Mouse (Mus musculus) adipocyte (in vitro differentiated cells): ENCODE measurements around the gene Wdr63.
A peak's percentile ranks its signal among the peaks of the same experiment; 100 is the strongest.

ENCODE experiments used
- DNase-seq: peaks from one replicate; pipeline ENCODE4 v3.0.0-alpha.2; 2016; ENCODE audit warnings: low spot score

Wdr63 gene

DNA sequence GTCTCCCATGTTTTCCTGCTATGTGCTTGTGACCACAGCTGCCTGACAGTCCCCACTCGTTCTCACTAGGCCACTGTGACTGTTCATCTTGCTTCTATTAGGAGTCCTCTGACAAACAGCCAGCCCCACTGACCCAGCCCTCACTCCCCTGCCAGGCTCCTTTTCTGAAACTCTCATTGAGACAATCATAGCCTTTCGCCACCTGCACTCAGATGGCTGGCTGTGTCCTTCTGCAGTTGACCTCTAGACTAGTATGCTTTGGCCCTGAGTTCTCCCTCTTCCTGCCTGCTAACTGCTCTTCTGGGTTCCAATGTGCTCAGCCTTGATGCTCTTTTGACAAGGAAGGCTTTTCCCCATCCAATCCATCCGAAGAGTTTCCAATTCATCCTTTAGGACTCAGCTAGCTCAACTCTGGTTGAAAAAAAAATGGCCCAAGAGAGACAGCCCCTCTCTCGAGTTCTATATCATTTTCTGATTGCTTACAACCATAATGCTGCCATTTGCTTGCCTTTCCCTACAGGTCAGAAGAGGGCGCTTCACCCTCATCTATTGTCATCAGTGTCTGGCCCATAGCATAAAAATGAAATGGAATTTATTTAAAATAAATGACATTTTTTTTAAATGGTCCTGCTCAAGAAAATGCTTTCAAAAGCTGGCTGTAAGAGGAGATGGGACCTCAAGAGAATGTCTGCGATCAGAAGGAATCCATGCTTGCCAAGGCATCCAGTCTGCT is 54.7 kb downstream of the Wdr63 start:
- no peak for DNase-seq

DNA sequence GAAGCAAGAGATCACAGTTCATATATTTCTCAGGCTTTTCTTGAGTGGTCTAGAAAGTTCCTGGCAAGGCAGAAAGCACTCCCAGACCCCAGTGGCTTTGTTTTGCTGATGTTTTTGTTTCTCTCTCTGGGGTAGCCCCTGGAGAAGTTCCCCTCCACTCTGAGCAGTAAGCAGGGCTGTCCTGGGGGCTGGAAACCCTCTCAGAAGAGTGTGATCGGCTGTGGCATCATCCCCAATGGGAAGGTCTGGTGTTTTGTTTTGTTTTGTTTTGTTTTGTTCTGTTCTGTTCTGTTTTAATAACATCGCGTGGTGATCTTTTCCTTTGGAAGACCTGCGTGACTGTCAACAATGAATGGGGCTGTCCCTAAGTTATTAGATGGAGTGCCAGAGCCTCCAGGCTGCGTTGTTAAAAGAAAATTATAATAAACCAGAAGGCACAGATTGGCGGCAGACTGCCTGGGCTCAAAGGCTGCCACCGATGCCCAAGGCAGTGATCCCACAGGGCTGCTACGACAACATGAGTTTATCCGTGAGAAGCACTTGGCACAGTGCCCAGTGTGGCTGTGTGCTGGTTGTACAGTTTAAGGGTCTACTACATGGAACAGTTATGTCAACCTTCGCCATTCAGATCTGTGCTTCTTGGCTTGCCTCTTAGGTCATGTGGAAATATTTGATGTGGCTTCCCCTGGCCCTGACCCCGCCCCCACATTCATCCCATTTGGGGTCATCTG is 56.5 kb downstream of the Wdr63 start:
- DNase-seq, result peak; percentile 24

DNA sequence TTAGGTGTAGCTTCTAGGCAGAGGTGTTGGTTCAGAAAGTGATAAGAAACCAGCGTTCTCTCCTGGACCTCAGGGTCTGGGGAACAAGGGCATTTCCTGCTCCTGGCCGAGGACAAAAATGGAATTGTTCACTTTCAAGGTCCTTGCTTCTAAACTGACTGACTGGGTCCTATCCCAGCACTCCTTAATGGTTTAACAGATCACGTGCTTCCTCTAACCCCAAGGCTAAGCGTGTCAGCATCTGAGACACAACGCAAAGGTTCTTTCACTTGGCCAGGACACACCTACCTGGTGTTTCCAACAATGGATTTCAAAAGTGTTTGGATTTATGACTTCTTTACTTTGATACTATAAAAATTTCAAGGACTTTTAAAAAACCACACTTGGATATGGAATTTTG is 58.0 kb downstream of the Wdr63 start:
- no peak for DNase-seq

DNA sequence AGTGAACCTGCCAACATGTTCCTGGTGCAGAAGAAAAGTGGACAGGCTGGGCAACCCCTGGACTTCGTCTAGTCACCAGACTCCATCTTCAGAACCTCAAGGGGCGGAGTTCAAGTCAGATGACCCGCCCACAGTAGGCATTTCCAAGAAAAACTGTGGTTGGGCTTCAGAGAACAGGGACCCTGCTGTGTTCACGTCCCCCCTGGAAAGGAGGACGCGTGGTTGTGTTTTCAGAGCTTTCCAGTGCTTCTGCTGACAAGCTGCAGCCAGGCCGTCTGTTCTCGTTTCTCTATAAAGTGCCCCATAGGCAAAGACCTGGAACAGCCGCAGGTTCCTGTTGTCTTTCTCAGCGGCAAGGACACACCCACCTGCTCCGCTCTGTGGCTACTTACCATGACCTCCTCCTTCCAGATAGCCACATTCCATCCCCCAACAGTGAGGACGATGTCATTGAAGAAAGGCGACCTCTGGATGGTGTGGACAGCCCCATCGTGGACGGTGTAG is 60.2 kb downstream of the Wdr63 start:
- no peak for DNase-seq

DNA sequence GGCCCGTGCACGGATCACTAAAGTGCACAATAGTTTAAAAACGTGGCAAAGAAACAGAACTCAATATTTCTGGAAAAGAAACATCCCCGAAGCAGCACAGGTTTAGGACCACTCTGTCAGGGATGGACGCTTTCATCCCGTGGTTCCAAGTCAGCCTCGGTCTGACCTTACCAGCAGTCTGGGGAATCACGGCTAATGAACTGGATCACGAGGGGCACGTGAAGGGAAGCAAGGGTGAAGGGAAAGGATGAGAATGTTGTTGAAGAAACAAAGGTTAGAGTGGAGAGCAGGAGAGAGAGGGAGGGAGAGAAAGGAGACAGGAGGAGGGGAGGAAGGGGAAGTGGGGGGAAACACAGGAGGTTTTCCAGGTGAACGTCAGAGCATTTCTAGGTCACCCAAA is 61.9 kb downstream of the Wdr63 start:
- DNase-seq, result no peak

DNA sequence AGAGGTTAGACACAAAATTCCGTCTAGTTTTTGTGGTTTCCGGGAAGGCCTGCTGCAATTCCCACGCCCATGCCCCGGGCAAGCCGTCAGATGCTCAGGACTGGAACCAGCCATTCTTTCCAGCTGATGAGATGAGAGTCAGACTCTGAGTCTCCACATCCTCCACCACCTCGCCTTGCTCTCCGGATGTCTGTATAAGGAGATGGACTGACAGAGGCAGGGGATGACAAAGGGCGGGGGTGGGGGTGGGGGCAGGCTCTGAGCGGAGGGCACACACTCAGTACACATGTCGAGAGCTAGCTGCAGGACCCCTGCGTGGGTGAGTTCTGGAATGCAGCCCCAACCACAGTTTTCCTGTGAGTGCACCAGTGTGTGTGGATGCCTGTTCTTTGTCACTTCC is 63.0 kb downstream of the Wdr63 start:
- peak; percentile 12 for DNase-seq

DNA sequence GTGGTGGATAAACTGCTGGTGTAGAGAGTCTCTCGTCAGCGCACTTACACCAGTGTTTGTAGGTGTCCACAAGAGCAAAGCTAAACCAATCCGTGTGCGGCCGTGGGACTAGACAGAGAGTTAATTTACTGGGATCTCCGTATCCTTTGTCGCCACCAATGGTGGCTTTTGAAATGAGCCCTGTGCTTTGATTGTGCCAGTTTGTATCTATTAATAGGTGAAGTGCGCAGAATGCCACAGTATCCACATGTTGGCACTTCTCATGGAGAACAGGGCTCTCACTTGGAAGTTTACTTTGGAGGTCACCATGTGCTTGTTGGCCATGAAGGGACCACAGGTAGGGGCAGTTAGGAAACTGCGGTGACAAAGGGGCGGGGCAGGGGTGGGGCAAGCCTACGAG is 66.5 kb downstream of the Wdr63 start:
- no peak for DNase-seq

DNA sequence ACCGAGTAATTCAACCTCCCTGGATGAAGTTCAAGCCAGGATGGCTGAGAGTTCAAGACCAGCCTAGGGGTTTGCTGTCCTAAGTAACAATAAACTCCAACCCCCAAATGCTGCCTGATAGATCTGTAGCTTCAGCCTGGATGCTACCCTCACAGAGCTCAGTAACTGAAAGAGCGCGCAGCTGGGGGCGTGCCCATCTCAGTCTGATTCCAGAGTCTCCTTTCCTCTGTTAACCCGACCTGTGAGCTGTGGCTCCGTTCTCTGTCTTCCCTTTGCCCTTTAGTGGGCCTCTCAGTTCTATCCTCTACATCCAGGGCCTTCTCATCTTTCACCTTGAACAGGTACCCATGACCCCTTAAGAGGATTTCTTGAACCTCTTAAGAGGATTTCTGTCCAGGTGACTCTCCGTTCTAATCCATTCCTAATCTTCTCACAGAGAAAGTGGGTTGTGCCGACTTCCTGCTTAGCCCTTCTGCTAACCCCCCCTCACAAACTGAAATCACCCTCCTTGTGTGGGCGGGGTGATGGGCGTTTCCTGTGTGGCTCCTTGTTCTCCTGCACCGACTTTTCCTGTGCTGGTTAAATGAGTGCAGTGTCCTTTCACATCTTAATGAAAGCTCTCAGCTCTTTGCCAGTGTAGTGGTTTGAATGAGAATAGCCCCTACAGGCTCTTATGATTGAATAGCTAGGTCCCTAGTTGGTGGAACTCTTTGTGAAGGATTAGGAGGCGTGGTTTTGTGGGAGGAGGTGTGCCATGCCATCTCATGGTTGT is 68.6 kb downstream of the Wdr63 start:
- DNase-seq, result no peak

DNA sequence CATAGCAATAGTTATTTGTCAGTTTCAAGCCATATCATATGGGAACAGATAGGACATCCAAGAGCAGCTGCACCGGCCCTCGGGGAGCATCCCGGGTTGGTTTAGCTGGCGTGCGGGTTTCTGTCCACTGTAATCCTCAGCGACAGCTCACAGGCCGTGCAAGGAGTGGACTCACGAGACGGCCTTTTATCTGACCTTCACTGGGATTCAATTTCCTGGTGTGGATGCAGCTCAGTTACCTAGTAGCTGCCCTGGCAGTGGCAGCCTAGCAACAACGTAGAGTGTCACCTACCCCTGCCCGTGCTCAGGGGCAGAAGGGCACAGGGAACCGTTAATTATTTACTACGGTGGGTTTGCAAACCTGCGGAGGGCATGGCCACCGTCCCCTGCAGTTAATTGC is 70.0 kb downstream of the Wdr63 start:
- DNase-seq, result no peak

DNA sequence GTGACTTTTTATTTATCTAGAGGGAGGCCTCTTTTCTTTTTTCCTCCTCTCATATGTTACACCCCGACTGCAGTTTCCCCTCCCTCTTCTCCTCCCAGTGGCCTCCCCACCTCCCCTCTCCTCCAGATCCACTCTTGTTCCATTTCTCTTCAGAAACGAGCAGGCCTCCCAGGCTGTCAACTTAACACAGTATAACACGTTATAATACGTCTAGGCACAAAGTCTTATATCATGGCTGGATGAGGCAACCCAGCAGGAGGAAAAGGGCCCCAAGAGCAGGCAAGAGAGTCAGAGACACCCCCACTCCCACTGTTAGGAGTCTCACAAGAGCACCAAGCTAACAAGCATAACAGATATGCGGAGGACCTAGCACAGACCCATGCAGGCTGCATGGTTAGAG is 75.0 kb downstream of the Wdr63 start:
- DNase-seq, result no peak

DNA sequence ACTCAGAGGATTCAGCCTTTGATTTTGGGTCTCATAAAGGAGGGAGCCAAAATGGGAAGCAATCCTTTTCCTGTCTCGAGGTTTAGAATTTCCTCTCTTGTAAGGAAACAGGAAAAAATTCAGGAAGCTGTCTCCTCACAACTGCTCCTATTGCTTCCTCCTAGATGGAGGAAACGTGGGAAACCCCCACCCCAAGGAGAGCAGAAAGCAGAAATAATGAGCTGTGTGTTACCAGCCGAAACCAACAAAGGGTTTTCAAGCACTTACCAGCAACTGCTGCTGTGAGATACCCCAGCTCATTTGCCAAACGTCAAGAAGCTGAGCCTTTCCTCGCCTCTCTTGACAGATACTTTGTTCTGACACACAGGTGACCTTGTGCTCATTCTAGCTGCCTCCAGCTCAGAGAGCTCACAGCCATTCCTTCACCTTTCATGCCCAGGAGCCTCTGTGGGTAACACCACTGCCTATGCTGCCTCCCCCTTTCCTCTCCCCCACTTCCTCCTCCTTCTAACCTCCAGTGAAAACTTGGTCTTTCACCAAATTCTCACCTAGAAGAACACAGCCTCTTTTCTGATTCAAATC is 77.6 kb downstream of the Wdr63 start:
- no peak for DNase-seq

DNA sequence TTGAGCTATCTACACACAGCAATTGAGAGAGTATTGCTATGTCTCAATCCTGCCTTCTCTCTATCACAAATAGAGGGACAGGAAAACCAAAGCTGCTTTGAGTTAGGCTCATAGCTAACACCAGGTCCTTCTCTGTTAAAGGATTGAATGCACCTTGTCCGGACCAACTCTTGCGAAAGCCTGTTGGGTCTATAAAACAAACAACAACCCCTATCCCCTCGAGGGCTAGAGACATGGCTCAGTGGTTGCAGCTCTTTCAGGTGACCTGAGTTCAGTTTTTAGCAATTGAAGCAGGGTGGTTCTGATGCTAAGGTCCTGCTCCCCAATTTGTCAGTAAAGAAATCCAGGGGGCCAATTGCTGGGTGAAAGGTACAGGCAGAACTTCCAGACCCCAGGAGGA is 78.7 kb downstream of the Wdr63 start:
- no peak for DNase-seq

DNA sequence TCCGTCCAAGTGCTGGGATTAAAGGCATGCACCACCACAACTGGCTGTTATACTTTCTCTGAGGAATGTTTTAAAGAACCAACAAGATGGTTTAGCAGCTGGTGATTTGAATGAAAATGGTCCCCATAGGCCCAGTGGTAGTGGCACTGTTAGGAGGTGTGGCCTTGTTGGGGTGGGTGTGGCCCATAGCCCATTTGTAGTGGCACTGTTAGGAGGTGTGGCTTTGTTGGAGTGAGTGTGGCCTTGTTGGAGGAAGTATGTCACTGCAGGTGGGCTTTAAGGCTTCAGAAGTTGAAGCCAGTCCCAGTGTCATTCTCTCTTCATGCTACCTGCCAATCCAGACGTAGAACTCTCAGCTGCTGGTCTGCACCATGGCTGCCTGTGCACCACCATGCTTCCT is 79.5 kb downstream of the Wdr63 start:
- no peak for DNase-seq

DNA sequence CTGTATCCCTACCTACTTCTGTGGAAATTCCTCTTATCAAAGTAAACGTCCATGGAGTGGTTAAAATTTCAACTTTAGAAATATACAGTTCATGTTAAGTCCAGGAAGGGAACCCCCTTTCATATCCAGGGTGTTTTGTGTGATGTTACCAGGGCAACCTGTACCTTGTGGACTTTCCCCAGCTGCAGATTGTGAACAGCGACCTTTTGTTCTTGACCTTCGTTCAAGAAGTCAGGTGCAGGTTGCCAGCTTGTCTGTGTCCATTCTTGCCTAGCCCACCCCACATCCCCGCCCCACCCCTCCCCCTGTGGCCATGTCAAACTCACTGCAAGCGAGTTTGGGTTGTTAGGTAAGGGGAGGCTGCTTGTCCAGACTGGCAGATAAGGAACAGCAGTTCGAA is 80.8 kb downstream of the Wdr63 start:
- DNase-seq, result no peak

DNA sequence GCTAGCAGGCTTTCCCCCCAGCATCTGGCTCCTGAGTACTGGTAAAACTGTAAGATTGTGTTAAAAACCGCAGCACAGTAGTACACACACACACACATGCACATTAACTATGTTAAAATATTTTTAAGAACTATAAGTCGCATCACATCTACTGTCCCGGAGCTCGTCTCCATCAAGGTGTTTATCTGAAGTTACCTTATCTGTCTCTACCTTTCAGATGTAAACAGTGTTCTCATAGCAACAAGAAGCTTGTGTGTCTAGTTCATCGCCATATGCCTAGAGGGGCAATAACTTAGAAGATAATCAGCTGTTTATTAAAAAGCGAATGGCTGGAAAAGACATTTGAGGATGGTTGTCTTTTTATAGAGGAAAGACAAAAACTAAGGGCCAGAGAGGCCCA is 82.4 kb downstream of the Wdr63 start:
- no peak for DNase-seq

DNA sequence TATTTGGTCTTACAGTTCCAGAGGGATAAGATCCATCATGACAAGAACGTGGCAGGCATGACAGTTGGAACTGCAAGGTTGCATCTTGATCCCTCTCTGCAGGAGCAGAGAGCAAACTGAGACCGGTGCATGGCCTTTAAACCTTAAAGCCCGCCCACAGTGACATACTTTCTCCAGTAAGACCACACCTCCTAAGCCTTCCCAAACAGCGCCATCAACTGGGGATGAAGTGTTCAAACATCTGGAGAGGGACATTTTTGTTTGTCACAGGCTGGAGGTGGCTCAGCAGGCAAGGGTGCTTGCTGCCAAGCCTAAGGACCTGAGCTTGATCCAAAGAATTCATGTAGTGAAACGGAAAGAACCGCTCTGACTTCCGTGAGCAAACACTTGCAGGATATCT is 83.2 kb downstream of the Wdr63 start:
- DNase-seq, result no peak

DNA sequence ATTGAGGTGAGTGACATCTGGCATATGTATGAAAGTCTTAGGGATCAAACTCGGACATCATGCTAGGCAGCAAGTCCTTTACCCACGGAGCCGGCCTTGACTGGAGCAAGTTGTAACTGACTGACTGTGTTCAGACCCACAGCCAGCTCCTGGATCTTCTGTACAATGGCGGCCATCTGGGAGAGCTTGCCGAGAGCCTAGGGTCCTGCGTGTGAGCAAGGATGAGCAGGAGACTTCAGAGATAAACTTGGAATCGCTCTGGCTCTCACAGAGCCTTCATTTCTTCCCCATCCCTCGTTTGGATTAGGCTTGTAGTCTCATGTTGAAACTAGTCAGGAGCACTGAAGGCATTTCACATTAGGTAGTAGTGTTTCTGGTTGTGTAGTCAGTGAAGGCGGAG is 85.7 kb downstream of the Wdr63 start:
- no peak for DNase-seq

DNA sequence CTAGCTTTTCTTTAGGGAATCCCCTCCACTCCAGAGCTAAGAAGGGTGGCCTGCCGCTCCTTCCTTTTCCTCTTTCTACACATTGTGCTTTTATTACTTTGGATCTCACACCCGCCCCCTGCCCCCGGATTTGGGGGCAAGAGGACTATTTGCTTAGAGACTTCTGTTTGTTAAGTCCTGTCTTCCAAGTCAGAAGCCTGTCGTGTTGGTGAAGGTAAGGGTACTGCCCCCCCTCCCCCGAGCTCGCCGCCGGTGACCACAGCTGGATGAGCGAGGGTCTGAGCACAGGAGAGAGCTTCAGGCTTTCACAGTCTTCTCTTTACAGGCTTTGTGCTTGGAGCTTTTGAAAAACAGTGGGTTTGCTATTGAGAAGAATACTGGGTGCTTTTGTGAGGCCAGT is 90.4 kb downstream of the Wdr63 start:
- DNase-seq, result no peak

DNA sequence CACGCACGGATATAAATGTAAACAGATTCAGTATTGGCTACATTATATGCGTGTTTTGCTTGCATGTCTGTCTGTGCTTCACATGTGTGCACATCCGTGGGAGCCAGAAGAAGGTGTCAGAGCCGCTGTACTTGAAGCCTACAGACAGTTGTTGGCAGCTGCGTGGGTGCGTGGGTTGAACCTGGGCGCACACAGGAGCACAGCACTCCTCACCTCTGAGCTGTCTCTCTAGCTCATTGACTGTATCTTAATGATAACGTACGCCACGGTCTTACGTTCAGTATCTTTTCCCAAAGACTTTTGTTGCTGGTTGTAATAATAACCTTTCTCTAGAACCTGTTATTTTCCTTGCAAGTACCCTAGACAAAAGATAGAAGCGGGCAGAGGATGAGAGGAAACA is 91.0 kb downstream of the Wdr63 start:
- no peak for DNase-seq

DNA sequence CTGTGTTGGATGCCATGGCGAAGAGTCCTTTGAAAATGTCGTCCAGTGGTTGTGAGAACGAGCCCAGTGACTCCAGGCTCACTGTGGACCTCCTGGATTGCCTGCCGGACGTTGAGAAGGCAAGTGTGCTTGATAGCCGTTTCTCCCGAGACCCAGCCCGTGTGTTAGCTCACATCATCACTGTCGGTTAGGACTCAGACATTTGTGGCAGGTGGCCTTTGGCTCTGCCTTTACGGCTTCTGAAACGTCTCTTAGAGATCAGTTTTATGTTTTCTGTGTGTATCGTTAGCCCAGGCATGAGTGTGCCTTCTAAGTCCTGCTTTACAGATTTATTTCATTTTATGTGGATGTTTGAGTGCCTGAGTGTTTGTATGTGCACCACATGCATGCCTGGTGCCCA is 93.6 kb downstream of the Wdr63 start:
- DNase-seq, result no peak

DNA sequence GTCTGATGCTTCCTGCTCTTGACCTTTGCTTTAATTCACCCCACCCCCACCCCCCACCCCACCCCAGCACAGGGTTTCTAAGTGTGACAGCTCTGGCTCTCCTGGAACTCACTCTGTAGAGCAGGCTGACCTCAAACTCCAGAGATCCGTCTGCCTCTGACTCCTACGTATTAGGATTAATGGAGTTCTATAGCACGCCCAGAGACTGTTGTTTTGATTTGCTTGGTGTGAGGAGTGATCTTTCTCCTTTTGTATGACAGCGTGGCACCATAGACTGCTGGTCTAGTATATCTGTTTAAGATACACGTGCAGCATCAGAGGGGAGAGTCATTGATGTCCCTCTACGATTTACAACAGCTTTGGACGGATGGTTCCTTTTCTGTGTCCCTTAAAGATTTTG is 94.4 kb downstream of the Wdr63 start:
- DNase-seq, result no peak

DNA sequence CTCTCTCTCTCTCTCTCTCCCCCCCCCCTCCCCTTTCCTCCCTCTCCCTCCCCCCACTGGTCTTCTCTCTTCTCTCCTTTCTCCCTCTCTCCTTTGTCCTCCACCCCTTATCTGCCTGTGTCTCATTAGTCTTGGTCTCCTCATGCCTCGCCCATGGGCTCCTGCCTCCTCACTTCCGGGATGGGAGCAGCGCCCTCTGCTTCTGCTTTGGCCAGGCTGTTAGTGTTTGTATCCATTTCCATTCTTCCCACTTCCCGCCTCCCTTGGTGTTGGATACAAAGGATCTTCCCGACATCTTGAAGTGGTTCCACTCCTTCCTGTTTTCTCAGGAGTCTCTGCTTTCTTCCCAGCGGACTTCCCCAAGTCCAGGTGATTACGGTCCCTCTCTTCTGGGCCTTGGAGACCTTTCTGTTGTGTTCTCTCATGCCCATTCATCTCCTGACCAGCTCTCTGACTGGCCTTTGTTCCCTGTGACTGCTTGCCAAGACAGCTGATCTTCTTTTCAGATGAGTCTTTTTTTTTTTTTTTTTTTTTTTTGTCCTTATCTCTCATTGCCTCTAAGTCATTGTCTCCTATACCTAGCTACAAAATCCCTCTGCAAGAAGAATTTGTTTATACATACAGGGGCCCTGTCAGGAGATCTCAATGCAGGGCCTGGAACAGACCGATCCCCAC is 96.2 kb downstream of the Wdr63 start:
- no peak for DNase-seq
